ENCODE assay signal across 17 mouse cellular contexts in genomic region chr17:64553358-64553757, GRCm38 (mm10).
"Had no signal": no experiment of that assay in that cellular context is flagged by ENCODE, and none has a peak within 500 bp of the region (broad histone marks: within the 10 kb centered on the region; RNA-seq: fewer than 3 reads in every experiment).

No protein-coding gene starts in this region.

- H3K9ac ChIP-seq: neural tube, embryonic 12.5 days; neural tube, embryonic 13.5 days; neural tube, embryonic 15.5 days; stomach, embryonic 15.5 days had no signal

- H3K27ac ChIP-seq: neural tube, embryonic 12.5 days; neural tube, embryonic 13.5 days; neural tube, embryonic 15.5 days; stomach, embryonic 15.5 days; stomach, postnatal 0 days had no signal

- H3K4me2 ChIP-seq: neural tube, embryonic 12.5 days; neural tube, embryonic 13.5 days; neural tube, embryonic 15.5 days; stomach, embryonic 15.5 days had no signal

- H3K4me1 ChIP-seq: neural tube, embryonic 12.5 days; stomach, embryonic 15.5 days had no signal

- DNase-seq: retina, postnatal 1 day; right cerebral cortex, adult 18-20 months; right cerebral cortex, postnatal 14 days; right cerebral cortex, postnatal 25 days; right cerebral cortex, postnatal 4 days; spleen, adult 18-20 months; thymus, adult 18-20 months; thymus, adult 2 months; thymus, postnatal 14 days; thymus, postnatal 25 days; thymus, postnatal 36 days; thymus, postnatal 4 days had no signal

- H3K27me3 ChIP-seq: neural tube, embryonic 12.5 days; neural tube, embryonic 13.5 days; neural tube, embryonic 15.5 days; stomach, embryonic 15.5 days had no signal

- H3K4me3 ChIP-seq: neural tube, embryonic 12.5 days; neural tube, embryonic 13.5 days; neural tube, embryonic 15.5 days; stomach, embryonic 15.5 days had no signal

- H3K9me3 ChIP-seq: neural tube, embryonic 12.5 days; neural tube, embryonic 13.5 days; neural tube, embryonic 15.5 days; stomach, embryonic 15.5 days had no signal

- H3K36me3 ChIP-seq: neural tube, embryonic 12.5 days; neural tube, embryonic 13.5 days; neural tube, embryonic 15.5 days; stomach, embryonic 15.5 days had no signal
